Mouse (Mus musculus) hindbrain, embryonic 14.5 days (tissue): ENCODE measurements around the gene Hmgxb4. TPM values are rescaled to one million over a fixed set of nuclear protein-coding genes. Genes with fewer than 3 reads are reported as not detected.
"Not testable (repeated sequence)": the region's sequence is repeated elsewhere in the genome, so short reads cannot be mapped to it uniquely, and the experiment has no call there.

ENCODE experiments used
- ATAC-seq: fragments of 200-750 bp; cut with Nextera tagmentation; 2 replicates; pipeline ENCODE4 v1.8.0; 2017; ENCODE audit warnings: moderate number of reproducible peaks, mild to moderate bottlenecking, moderate TSS enrichment, moderate library complexity; ENCODE audit not compliant: low FRiP score
- DNase-seq: peaks from one replicate; pipeline ENCODE4 v3.0.0-alpha.2; 2015; ENCODE audit warnings: low spot score
- H3K27ac ChIP-seq: fragments of 300-500 bp; sonication (generic); 2 replicates; pipeline ENCODE4 v1.5.1; 2014; ENCODE audit warnings: mild to moderate bottlenecking, moderate library complexity
- H3K27me3 ChIP-seq: fragments of 300-500 bp; sonication (generic); 2 replicates; pipeline ENCODE4 v1.6.1; 2014; ENCODE audit warnings: mild to moderate bottlenecking, low read length, mixed read lengths; ENCODE audit not compliant: control insufficient read depth, insufficient read depth
- H3K36me3 ChIP-seq: fragments of 300-500 bp; sonication (generic); replicated peaks from 2 replicates; pipeline ENCODE4 v1.6.1; 2014; ENCODE audit not compliant: control insufficient read depth, insufficient read depth
- H3K4me1 ChIP-seq: fragments of 300-500 bp; sonication (generic); replicated peaks from 2 replicates; pipeline ENCODE4 v1.6.1; 2014; ENCODE audit warnings: antibody characterized with exemption, low read length, mixed read lengths; ENCODE audit not compliant: control insufficient read depth, insufficient read depth
- H3K4me2 ChIP-seq: fragments of 300-500 bp; sonication (generic); replicated peaks from 2 replicates; pipeline ENCODE4 v1.6.1; 2014; ENCODE audit warnings: mild to moderate bottlenecking, moderate library complexity
- H3K4me3 ChIP-seq: fragments of 300-500 bp; sonication (generic); replicated peaks from 2 replicates; pipeline ENCODE4 v1.5.1; 2014; ENCODE audit warnings: mild to moderate bottlenecking, low read length
- H3K9ac ChIP-seq: fragments of 300-500 bp; sonication (generic); 2 replicates; pipeline ENCODE4 v1.6.1; 2014
- H3K9me3 ChIP-seq: fragments of 300-500 bp; sonication (generic); 2 replicates; pipeline ENCODE4 v1.6.1; 2016; ENCODE audit warnings: low read length; ENCODE audit not compliant: control insufficient read depth
- WGBS: fragments of 180-500 bp; shearing (Covaris S2); extraction: QIAGEN DNeasy Blood & Tissue Kit; methylation state at CpG from one replicate; pipeline ENCODE4 v1.1.7; 2014; 5-methylcytosine and 5-hydroxymethylcytosine counted together
- polyA plus RNA-seq: library from polyadenylated mRNA; unstranded; fragments of >200 nt; fragmentation: Nextera tagmentation; extraction: Ambion mirVana; gene quantifications from 2 replicates; pipeline ENCODE4 v1.2.1, GENCODE M21; 2014

Hmgxb4 gene
- polyA plus RNA-seq, result 41.0 and 43.5 TPM in 2 replicates

- peak within 1 kb of the TSS; percentile 92 for H3K4me3 ChIP-seq
- peak within 1 kb of the TSS; percentile 73 for H3K4me2 ChIP-seq
- ATAC-seq (peak; percentile 21; the same call in 1 of the 2 replicates), DNase-seq (no peak)
- WGBS, result 13% methylated on average over 8 of the region's 8 CpGs
- H3K9ac ChIP-seq, result peak within 1 kb of the TSS; percentile 97
- H3K27me3 ChIP-seq, result no peaks in the 10 kb centered on the region
- peaks cover 12% of the 10 kb centered on the region; the same call in 1 of the 2 replicates for H3K4me1 ChIP-seq
- no peaks in the 10 kb centered on the region for H3K9me3 ChIP-seq
- H3K27ac ChIP-seq, result peak within 1 kb of the TSS; percentile 97
- no peaks in the 10 kb centered on the region for H3K36me3 ChIP-seq
Measured at GRCm38 (mm10) chr8:74993081-74993474, at the start of gene Hmgxb4. Hmgxb4 (plus strand) TSS chr8:74993356.

GRCm38 (mm10) chr8:74949445-74949844, 43.7 kb upstream of the Hmgxb4 start:
- no peaks in the 10 kb centered on the region for H3K4me1 ChIP-seq
- ATAC-seq (no peak), DNase-seq (no peak)
- H3K27ac ChIP-seq, result no peak overlapping the region
- no peaks in the 10 kb centered on the region for H3K36me3 ChIP-seq
- H3K9me3 ChIP-seq, result no peaks in the 10 kb centered on the region
- H3K4me3 ChIP-seq, result no peak overlapping the region
- no peak overlapping the region for H3K9ac ChIP-seq
- WGBS, result 88% methylated on average over 1 of the region's 1 CpGs
- no peak overlapping the region for H3K4me2 ChIP-seq
- H3K27me3 ChIP-seq, result no peaks in the 10 kb centered on the region

GRCm38 (mm10) chr8:74963983-74964382, 29.2 kb upstream of the Hmgxb4 start:
- H3K9ac ChIP-seq, result no peak overlapping the region
- H3K27me3 ChIP-seq, result no peaks in the 10 kb centered on the region
- H3K4me1 ChIP-seq, result no peaks in the 10 kb centered on the region
- no peak overlapping the region for H3K27ac ChIP-seq
- H3K36me3 ChIP-seq, result no peaks in the 10 kb centered on the region
- no peaks in the 10 kb centered on the region for H3K9me3 ChIP-seq
- WGBS, result 73% methylated on average over 5 of the region's 5 CpGs
- H3K4me3 ChIP-seq, result no peak overlapping the region
- ATAC-seq, result no peak
- no peak overlapping the region for H3K4me2 ChIP-seq
- DNase-seq, result no peak

- not testable (repeated sequence) for H3K9me3 ChIP-seq, H3K9ac ChIP-seq, DNase-seq, ATAC-seq, H3K4me2 ChIP-seq, H3K27me3 ChIP-seq, H3K27ac ChIP-seq, H3K4me1 ChIP-seq, H3K4me3 ChIP-seq, H3K36me3 ChIP-seq
- 93% methylated on average over 3 of the region's 3 CpGs for WGBS
Measured at GRCm38 (mm10) chr8:74970286-74970685, 22.9 kb upstream of the Hmgxb4 start.

- WGBS, result 70% methylated on average over 4 of the region's 4 CpGs
- H3K4me1 ChIP-seq, result no peaks in the 10 kb centered on the region
- DNase-seq (no peak), ATAC-seq (no peak)
- H3K36me3 ChIP-seq, result no peaks in the 10 kb centered on the region
- H3K4me2 ChIP-seq, result no peak overlapping the region
- no peak overlapping the region for H3K27ac ChIP-seq
- no peaks in the 10 kb centered on the region for H3K27me3 ChIP-seq
- H3K4me3 ChIP-seq, result no peak overlapping the region
- no peak overlapping the region for H3K9ac ChIP-seq
- no peaks in the 10 kb centered on the region for H3K9me3 ChIP-seq
Measured at GRCm38 (mm10) chr8:74971636-74972035, 21.5 kb upstream of the Hmgxb4 start.

- WGBS, result 83% methylated on average over 7 of the region's 7 CpGs
- ATAC-seq, result 0 out of 2 replicates have a peak, but pooled peaks have one; percentile 34
Measured at GRCm38 (mm10) chr8:74972322-74972883, 20.8 kb upstream of the Hmgxb4 start.

GRCm38 (mm10) chr8:74973121-74973869, 19.9 kb upstream of the Hmgxb4 start:
- peak; percentile 72 for ATAC-seq
- 55% methylated on average over 8 of the region's 8 CpGs for WGBS
- Histone ChIP-seq H3K9ac (no peak overlapping the region), H3K4me1 (no peaks in the 10 kb centered on the region), H3K4me2 (no peak overlapping the region), H3K4me3 (no peak overlapping the region), H3K27me3 (no peaks in the 10 kb centered on the region), H3K27ac (no peak overlapping the region), H3K9me3 (no peaks in the 10 kb centered on the region), H3K36me3 (no peaks in the 10 kb centered on the region)
- no peak for DNase-seq

More at GRCm38 (mm10) chr8:74972322-74972883, 20.8 kb upstream of the Hmgxb4 start:
- no peak overlapping the region for H3K4me2 ChIP-seq
- no peak for DNase-seq
- H3K4me3 ChIP-seq, result no peak overlapping the region
- H3K4me1 ChIP-seq, result no peaks in the 10 kb centered on the region
- H3K36me3 ChIP-seq, result no peaks in the 10 kb centered on the region
- H3K27me3 ChIP-seq, result no peaks in the 10 kb centered on the region
- H3K9ac ChIP-seq, result no peak overlapping the region
- no peak overlapping the region for H3K27ac ChIP-seq
- no peaks in the 10 kb centered on the region for H3K9me3 ChIP-seq

GRCm38 (mm10) chr8:74973904-74974303, 19.3 kb upstream of the Hmgxb4 start:
- Histone ChIP-seq H3K36me3 (no peaks in the 10 kb centered on the region), H3K27ac (no peak overlapping the region), H3K9ac (no peak overlapping the region), H3K4me3 (no peak overlapping the region), H3K4me2 (no peak overlapping the region), H3K9me3 (no peaks in the 10 kb centered on the region), H3K27me3 (no peaks in the 10 kb centered on the region), H3K4me1 (no peaks in the 10 kb centered on the region)
- WGBS, result 86% methylated on average over 2 of the region's 2 CpGs
- no peak for DNase-seq
- no peak for ATAC-seq

- Histone ChIP-seq H3K9me3 (no peaks in the 10 kb centered on the region), H3K4me1 (no peaks in the 10 kb centered on the region), H3K4me3 (no peak overlapping the region), H3K27ac (no peak overlapping the region), H3K9ac (no peak overlapping the region), H3K4me2 (no peak overlapping the region), H3K27me3 (no peaks in the 10 kb centered on the region), H3K36me3 (no peaks in the 10 kb centered on the region)
- DNase-seq (peak; percentile 60), ATAC-seq (no peak)
- WGBS, result 58% methylated on average over 1 of the region's 1 CpGs
Measured at GRCm38 (mm10) chr8:74977427-74977826, 15.7 kb upstream of the Hmgxb4 start.
